ENCODE assay signal across 12 mouse cellular contexts in genomic region chr17:84143219-84143844, GRCm38 (mm10). TPM values are rescaled to one million over a fixed set of nuclear protein-coding genes. Genes with fewer than 3 reads are reported as not detected.
DNase-seq lines count a peak whose midpoint lies in the region; ATAC-seq and TF ChIP-seq lines count a peak whose summit lies in the region.
"Had no signal": no experiment of that assay in that cellular context is flagged by ENCODE, and none has a peak within 500 bp of the region (broad histone marks: within the 10 kb centered on the region; RNA-seq: fewer than 3 reads in every experiment).

No protein-coding gene starts in this region.

- DNase-seq in lung, embryonic 14.5 days, result no peak
- DNase-seq in lung, postnatal 4 days, result no peak
- DNase-seq in kidney, adult 9 months, result peak; percentile 73
- DNase-seq in liver, result peak; percentile 22
- DNase-seq in forebrain, embryonic 14.5 days (ENCODE audit: low spot score), result no peak
- no peak for DNase-seq in retina, embryonic 14.5 days (ENCODE audit: low spot score)
- no peak for DNase-seq in left cerebral cortex, postnatal 25 days (ENCODE audit: low spot score in 2 of 2)
- DNase-seq: adrenal gland, adult 8-10 months; cerebellum, adult 8-10 months had no signal

- H3K27ac ChIP-seq in lung, embryonic 14.5 days (ENCODE audit: low read depth), result peak overlapping the region; percentile 37; the same call in 1 of the 2 replicates
- peak overlapping the region; percentile 23; the same call in 1 of the 2 replicates for H3K27ac ChIP-seq in embryonic facial prominence, embryonic 12.5 days
- H3K27ac ChIP-seq in forebrain, embryonic 14.5 days (ENCODE audit: low read depth, low read length), result no peak overlapping the region
- H3K27ac ChIP-seq: liver, embryonic 14.5 days had no signal

- no peak overlapping the region for H3K9ac ChIP-seq in lung, embryonic 14.5 days
- H3K9ac ChIP-seq in embryonic facial prominence, embryonic 12.5 days, result no peak overlapping the region
- H3K9ac ChIP-seq in forebrain, embryonic 14.5 days (ENCODE audit: low read length), result no peak overlapping the region
- H3K9ac ChIP-seq: liver, embryonic 14.5 days had no signal

- 37% methylated on average over 12 of the region's 12 CpGs for WGBS in lung, embryonic 14.5 days
- 53% methylated on average over 12 of the region's 12 CpGs for WGBS in embryonic facial prominence, embryonic 12.5 days
- 61% methylated on average over 12 of the region's 12 CpGs for WGBS in forebrain, embryonic 14.5 days

- no peaks in the 10 kb centered on the region for H3K36me3 ChIP-seq in lung, embryonic 14.5 days (ENCODE audit: insufficient read depth)
- no peaks in the 10 kb centered on the region for H3K36me3 ChIP-seq in embryonic facial prominence, embryonic 12.5 days
- H3K36me3 ChIP-seq in forebrain, embryonic 14.5 days (ENCODE audit: control insufficient read depth, insufficient read depth, low read length), result no peaks in the 10 kb centered on the region

- intact Hi-C loops in left cerebral cortex, postnatal 25 days (cut with DNase I), result no loop called here

- no peaks in the 10 kb centered on the region for H3K9me3 ChIP-seq in lung, embryonic 14.5 days (ENCODE audit: low read depth, low read length)
- no peaks in the 10 kb centered on the region for H3K9me3 ChIP-seq in embryonic facial prominence, embryonic 12.5 days
- no peaks in the 10 kb centered on the region for H3K9me3 ChIP-seq in forebrain, embryonic 14.5 days (replicated peaks; ENCODE audit: control insufficient read depth, low read length)

- no peak overlapping the region for H3K4me2 ChIP-seq in lung, embryonic 14.5 days
- H3K4me2 ChIP-seq in embryonic facial prominence, embryonic 12.5 days (replicated peaks), result no peak overlapping the region
- no peak overlapping the region for H3K4me2 ChIP-seq in forebrain, embryonic 14.5 days (ENCODE audit: low read length)

- no peak for ATAC-seq in lung, embryonic 14.5 days (ENCODE audit: insufficient read depth)
- no peak for ATAC-seq in embryonic facial prominence, embryonic 12.5 days (ENCODE audit: insufficient number of reproducible peaks, insufficient read depth, low FRiP score, low TSS enrichment)
- no peak for ATAC-seq in forebrain, embryonic 14.5 days
- ATAC-seq: inflammation-experienced regulatory T-cells, adult 6 months had no signal

- H3K4me3 ChIP-seq in lung, embryonic 14.5 days (ENCODE audit: low read depth, low read length), result no peak overlapping the region
- H3K4me3 ChIP-seq in embryonic facial prominence, embryonic 12.5 days, result no peak overlapping the region
- H3K4me3 ChIP-seq in forebrain, embryonic 14.5 days (ENCODE audit: low read depth, low read length), result no peak overlapping the region

- H3K27me3 ChIP-seq in lung, embryonic 14.5 days (ENCODE audit: insufficient read depth, low read length), result no peaks in the 10 kb centered on the region
- H3K27me3 ChIP-seq in embryonic facial prominence, embryonic 12.5 days, result no peaks in the 10 kb centered on the region
- no peaks in the 10 kb centered on the region for H3K27me3 ChIP-seq in forebrain, embryonic 14.5 days (replicated peaks; ENCODE audit: control insufficient read depth, insufficient read depth, low read length)

- peaks cover 29% of the 10 kb centered on the region for H3K4me1 ChIP-seq in lung, embryonic 14.5 days (ENCODE audit: insufficient read depth)
- peaks cover 35% of the 10 kb centered on the region for H3K4me1 ChIP-seq in embryonic facial prominence, embryonic 12.5 days
- H3K4me1 ChIP-seq in forebrain, embryonic 14.5 days (ENCODE audit: control insufficient read depth, insufficient read depth, low read length), result peaks cover 1% of the 10 kb centered on the region

- no peak for TF ChIP-seq CTCF in lung, embryonic 14.5 days (IDR thresholded peaks at IDR 0.05; ENCODE audit: low read depth)

RNA-seq across cellular contexts. Expression of gene Zfp36l2, which starts 44.4 kb away (rescaled TPM):
- polyA plus RNA-seq in lung, embryonic 14.5 days (2014; fragmentation: Nextera tagmentation; extraction: Ambion mirVana), result 20.8 and 21.9 TPM in 2 replicates
- 24.6 and 26.3 TPM in 2 replicates for polyA plus RNA-seq in embryonic facial prominence, embryonic 12.5 days (2016; fragmentation: Nextera tagmentation; extraction: Ambion mirVana)
- 5.6 and 6.2 TPM in 2 replicates for polyA plus RNA-seq in forebrain, embryonic 14.5 days (2014; fragmentation: Nextera tagmentation; extraction: Ambion mirVana)
- total RNA-seq in left cerebral cortex, postnatal 25 days (2021), result 10 to 100 TPM; 22.3 to 23.4 TPM

Comparison
In these comparisons a context has a peak if more than half of its experiments do, and no peak if none do; other contexts are left out.
1. DNase-seq: peak in kidney, adult 9 months (single experiment) and liver (single experiment); none in lung, embryonic 14.5 days (single experiment), lung, postnatal 4 days (0 of 2), forebrain, embryonic 14.5 days (single experiment), retina, embryonic 14.5 days (single experiment) and left cerebral cortex, postnatal 25 days (0 of 2).